Comparison of ENCODE assay signal across 8 mouse cellular contexts in the genomic region with DNA sequence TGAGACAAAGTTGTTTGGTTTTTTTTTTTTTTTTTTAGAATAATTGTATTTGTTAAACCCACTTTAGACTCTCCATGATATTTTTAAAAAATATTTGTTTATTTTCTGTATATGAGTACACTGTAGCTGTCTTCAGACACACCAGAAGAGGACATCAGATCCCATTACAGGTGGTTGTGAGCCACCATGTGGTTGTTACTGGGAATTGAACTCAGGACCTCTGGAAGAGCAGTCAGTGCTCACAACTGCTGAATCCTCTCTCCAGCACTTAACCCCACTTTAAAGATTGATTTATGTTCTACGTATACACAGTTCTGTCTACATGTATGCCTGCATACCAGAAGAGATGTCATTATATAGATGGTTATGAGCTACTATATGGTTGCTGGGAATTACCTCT. TPM values are rescaled to one million over a fixed set of nuclear protein-coding genes. Genes with fewer than 3 reads are reported as not detected.
"Had no signal": no experiment of that assay in that cellular context is flagged by ENCODE, and none has a peak within 500 bp of the region (broad histone marks: within the 10 kb centered on the region; RNA-seq: fewer than 3 reads in every experiment).

No protein-coding gene starts in this region.

RNA-seq across cellular contexts. Expression of a gene that starts 44.1 kb away (rescaled TPM):
- total RNA-seq: layer of hippocampus, postnatal 36 days; megakaryocyte progenitor cell, adult 5-6 weeks; megakaryocyte-erythroid progenitor cell, adult 5-6 weeks had no signal
- polyA plus RNA-seq: kidney, embryonic 16.5 days; large intestine, adult 2 months; midbrain, embryonic 11.5 days; neural tube, embryonic 12.5 days; stomach, embryonic 14.5 days had no signal
